Mouse (Mus musculus): ENCODE measurements at regions not wholly inside any gene's neighbourhood (a gene's known extent, or its start where the extent isn't known, plus 50 kb on each side); places are given as distances from the start of the nearest gene placed in this dataset.

GRCm38 (mm10) chr15:62465026-62465839 is 1379.7 kb downstream of the Gsdmc2 start:
- no peak for DNase-seq

- DNase-seq = no peak
Measured at GRCm38 (mm10) chr15:62462698-62463097, 1382.3 kb downstream of the Gsdmc2 start.

GRCm38 (mm10) chr15:62461398-62462051 is 1383.5 kb downstream of the Gsdmc2 start:
- no peak for DNase-seq

GRCm38 (mm10) chr15:62460724-62461123 is 1384.3 kb downstream of the Gsdmc2 start:
- no peak for DNase-seq

GRCm38 (mm10) chr15:62460026-62460607 is 1384.9 kb downstream of the Gsdmc2 start:
- no peak for DNase-seq

GRCm38 (mm10) chr15:62457990-62458389 is 1387.0 kb downstream of the Gsdmc2 start:
- DNase-seq = no peak

GRCm38 (mm10) chr15:62457051-62457664 is 1387.8 kb downstream of the Gsdmc2 start:
- no peak for DNase-seq

GRCm38 (mm10) chr15:62456020-62456419 is 1389.0 kb downstream of the Gsdmc2 start:
- no peak for DNase-seq

GRCm38 (mm10) chr15:62448116-62448515 is 1396.9 kb downstream of the Gsdmc2 start:
- no peak for DNase-seq

- no peak for DNase-seq
Measured at GRCm38 (mm10) chr15:62439211-62439610, 1405.8 kb downstream of the Gsdmc2 start.

- DNase-seq = no peak
Measured at GRCm38 (mm10) chr15:62436631-62437030, 1408.3 kb downstream of the Gsdmc2 start.

- no peak for DNase-seq
Measured at GRCm38 (mm10) chr15:62435141-62435680, 1409.8 kb downstream of the Gsdmc2 start.

GRCm38 (mm10) chr15:62432742-62433245 is 1412.2 kb downstream of the Gsdmc2 start:
- DNase-seq = no peak

GRCm38 (mm10) chr15:62431150-62431678 is 1413.8 kb downstream of the Gsdmc2 start:
- DNase-seq = no peak

GRCm38 (mm10) chr15:62422995-62423394 is 1422.0 kb downstream of the Gsdmc2 start:
- no peak for DNase-seq

GRCm38 (mm10) chr15:62421073-62421851 is 1423.7 kb downstream of the Gsdmc2 start:
- DNase-seq = no peak

GRCm38 (mm10) chr15:62416691-62417090 is 1428.3 kb downstream of the Gsdmc2 start:
- no peak for DNase-seq

GRCm38 (mm10) chr15:62413694-62414093 is 1431.3 kb downstream of the Gsdmc2 start:
- DNase-seq = no peak

GRCm38 (mm10) chr15:62402142-62402541 is 1442.8 kb downstream of the Gsdmc2 start:
- no peak for DNase-seq

- no peak for DNase-seq
Measured at GRCm38 (mm10) chr15:62400984-62401609, 1443.9 kb downstream of the Gsdmc2 start.

GRCm38 (mm10) chr15:62399381-62399780 is 1445.6 kb downstream of the Gsdmc2 start:
- DNase-seq = no peak
